ENCODE assay signal across 10 mouse cellular contexts in genomic region chr17:8389790-8390095, GRCm38 (mm10). TPM values are rescaled to one million over a fixed set of nuclear protein-coding genes. Genes with fewer than 3 reads are reported as not detected.
DNase-seq lines count a peak whose midpoint lies in the region; ATAC-seq and TF ChIP-seq lines count a peak whose summit lies in the region.
"Had no signal": no experiment of that assay in that cellular context is flagged by ENCODE, and none has a peak within 500 bp of the region (broad histone marks: within the 10 kb centered on the region; RNA-seq: fewer than 3 reads in every experiment).

No protein-coding gene starts in this region.

- 6% methylated on average over 10 of the region's 10 CpGs for WGBS in heart, postnatal 0 days
- WGBS in midbrain, embryonic 13.5 days: 7% methylated on average over 10 of the region's 10 CpGs
- WGBS in midbrain, embryonic 10.5 days: 4% methylated on average over 10 of the region's 10 CpGs
- WGBS in hindbrain, postnatal 0 days: 9% methylated on average over 10 of the region's 10 CpGs
- 6% methylated on average over 10 of the region's 10 CpGs for WGBS in stomach, embryonic 16.5 days

- H3K9ac ChIP-seq in heart, postnatal 0 days (replicated peaks; ENCODE audit: low read depth, low read length): no peak overlapping the region
- peak overlapping the region; percentile 51; the same call in 1 of the 2 replicates for H3K9ac ChIP-seq in midbrain, embryonic 13.5 days (replicated peaks)
- peak overlapping the region; percentile 40; the same call in 1 of the 2 replicates for H3K9ac ChIP-seq in hindbrain, postnatal 0 days (replicated peaks; ENCODE audit: low read length)
- H3K9ac ChIP-seq in stomach, embryonic 16.5 days (ENCODE audit: low read length): no peak overlapping the region

- no peak for ATAC-seq in heart, postnatal 0 days (ENCODE audit: insufficient read depth, low read depth)
- 0 out of 2 replicates have a peak, but pooled peaks have one; percentile 30 for ATAC-seq in midbrain, embryonic 13.5 days
- ATAC-seq in hindbrain, postnatal 0 days: peak; percentile 66; the same call in 1 of the 2 replicates
- no peak for ATAC-seq in stomach, embryonic 16.5 days (ENCODE audit: insufficient read depth, low FRiP score)

- no peak for DNase-seq in heart, postnatal 0 days (ENCODE audit: low spot score)
- DNase-seq in heart, postnatal 36 days: no peak
- DNase-seq in midbrain, embryonic 10.5 days (ENCODE audit: low spot score): no peak
- peak; percentile 55 for DNase-seq in hindbrain, postnatal 0 days (ENCODE audit: low spot score)
- no peak for DNase-seq in liver
- DNase-seq in left cerebral cortex, postnatal 36 days (ENCODE audit: low spot score in 2 of 2): no peak

- no peaks in the 10 kb centered on the region for H3K4me1 ChIP-seq in heart, postnatal 0 days (ENCODE audit: control insufficient read depth, insufficient read depth)
- peaks cover 14% of the 10 kb centered on the region; the same call in 1 of the 2 replicates for H3K4me1 ChIP-seq in midbrain, embryonic 13.5 days (replicated peaks)
- peaks cover 15% of the 10 kb centered on the region for H3K4me1 ChIP-seq in midbrain, embryonic 10.5 days
- H3K4me1 ChIP-seq in hindbrain, postnatal 0 days (ENCODE audit: insufficient read depth, low read length): no peaks in the 10 kb centered on the region
- no peaks in the 10 kb centered on the region for H3K4me1 ChIP-seq in stomach, embryonic 16.5 days (ENCODE audit: control insufficient read depth, insufficient read depth, low read length)

- no peaks in the 10 kb centered on the region for H3K9me3 ChIP-seq in heart, postnatal 0 days (replicated peaks; ENCODE audit: control insufficient read depth, low read length)
- H3K9me3 ChIP-seq in midbrain, embryonic 13.5 days: no peaks in the 10 kb centered on the region
- H3K9me3 ChIP-seq in midbrain, embryonic 10.5 days (replicated peaks): no peaks in the 10 kb centered on the region
- no peaks in the 10 kb centered on the region for H3K9me3 ChIP-seq in hindbrain, postnatal 0 days (ENCODE audit: low read length)
- no peaks in the 10 kb centered on the region for H3K9me3 ChIP-seq in stomach, embryonic 16.5 days (replicated peaks; ENCODE audit: control insufficient read depth, low read length)

- peaks cover 33% of the 10 kb centered on the region for H3K27me3 ChIP-seq in heart, postnatal 0 days (ENCODE audit: control insufficient read depth, insufficient read depth, low read length)
- H3K27me3 ChIP-seq in midbrain, embryonic 13.5 days: peaks cover 43% of the 10 kb centered on the region
- peaks cover 54% of the 10 kb centered on the region for H3K27me3 ChIP-seq in midbrain, embryonic 10.5 days (ENCODE audit: low read depth, poor library complexity, severe bottlenecking)
- 0 out of 2 replicates have a peak, but pooled peaks cover 11% of the 10 kb centered on the region for H3K27me3 ChIP-seq in hindbrain, postnatal 0 days (ENCODE audit: insufficient read depth, low read length)
- H3K27me3 ChIP-seq in stomach, embryonic 16.5 days (ENCODE audit: control insufficient read depth, insufficient read depth, low read length): peaks cover 25% of the 10 kb centered on the region

- peak overlapping the region; percentile 3; the same call in 1 of the 2 replicates for H3K4me3 ChIP-seq in heart, postnatal 0 days (ENCODE audit: low read depth, low read length)
- H3K4me3 ChIP-seq in midbrain, embryonic 13.5 days (replicated peaks): peak overlapping the region; percentile 31; the same call in 1 of the 2 replicates
- no peak overlapping the region for H3K4me3 ChIP-seq in midbrain, embryonic 10.5 days
- H3K4me3 ChIP-seq in hindbrain, postnatal 0 days (ENCODE audit: low read length): peak overlapping the region; percentile 36
- 0 out of 2 replicates have a peak overlapping the region, but pooled peaks have one; percentile 1 for H3K4me3 ChIP-seq in stomach, embryonic 16.5 days (replicated peaks; ENCODE audit: low read length)

- intact Hi-C loops in heart, postnatal 36 days (cut with DNase I): loop anchor here (2.0 kb wide), 1 partner anchor 71 kb away; no protein-coding TSS in a partner anchor
- intact Hi-C loops in left cerebral cortex, postnatal 36 days (cut with DNase I): loop anchor here (2.0 to 5.0 kb wide), 2 partner anchors 71 to 208 kb away; no protein-coding TSS in a partner anchor

- peak; percentile 30 for TF ChIP-seq CTCF in heart, postnatal 0 days (IDR thresholded peaks at IDR 0.05; ENCODE audit: low read depth)
- TF ChIP-seq CTCF in hindbrain, postnatal 0 days (IDR thresholded peaks at IDR 0.05; ENCODE audit: low read depth): no peak

- H3K27ac ChIP-seq in heart, postnatal 0 days (ENCODE audit: low read depth): no peak overlapping the region
- H3K27ac ChIP-seq in midbrain, embryonic 13.5 days: no peak overlapping the region
- H3K27ac ChIP-seq in midbrain, embryonic 10.5 days (replicated peaks): no peak overlapping the region
- 0 out of 2 replicates have a peak overlapping the region, but pooled peaks have one; percentile 9 for H3K27ac ChIP-seq in hindbrain, postnatal 0 days
- no peak overlapping the region for H3K27ac ChIP-seq in stomach, embryonic 16.5 days (ENCODE audit: low read length)

- no peaks in the 10 kb centered on the region for H3K36me3 ChIP-seq in heart, postnatal 0 days (replicated peaks; ENCODE audit: control insufficient read depth, insufficient read depth, low read length)
- H3K36me3 ChIP-seq in midbrain, embryonic 13.5 days: no peaks in the 10 kb centered on the region
- no peaks in the 10 kb centered on the region for H3K36me3 ChIP-seq in midbrain, embryonic 10.5 days
- H3K36me3 ChIP-seq in hindbrain, postnatal 0 days (ENCODE audit: insufficient read depth, low read length): no peaks in the 10 kb centered on the region
- no peaks in the 10 kb centered on the region for H3K36me3 ChIP-seq in stomach, embryonic 16.5 days (ENCODE audit: control insufficient read depth, insufficient read depth, low read length)

- no peak for TF ChIP-seq EP300 in heart, postnatal 0 days (IDR thresholded peaks at IDR 0.05; ENCODE audit: low read depth)

- peak overlapping the region; percentile 19 for H3K4me2 ChIP-seq in heart, postnatal 0 days (ENCODE audit: low read depth, low read length)
- H3K4me2 ChIP-seq in midbrain, embryonic 13.5 days (replicated peaks): peak overlapping the region; percentile 53
- H3K4me2 ChIP-seq in hindbrain, postnatal 0 days (ENCODE audit: low read depth, low read length): peak overlapping the region; percentile 63
- no peak overlapping the region for H3K4me2 ChIP-seq in stomach, embryonic 16.5 days (ENCODE audit: low read depth, low read length)

RNA-seq across cellular contexts. Expression of gene T2, which starts 34.0 kb away (rescaled TPM):
- total RNA-seq in heart, postnatal 0 days (2014; rRNA removed; ENCODE audit: low replicate concordance): 0.19 and 2.1 TPM in 2 replicates
- polyA plus RNA-seq in heart, postnatal 0 days (2015; fragmentation: Nextera tagmentation; extraction: Ambion mirVana): 3.7 and 4.0 TPM in 2 replicates
- total RNA-seq in heart, postnatal 36 days (2021): under 1 TPM; 0.30 to 0.75 TPM
- polyA plus RNA-seq in midbrain, embryonic 13.5 days (2015; fragmentation: Nextera tagmentation; extraction: Ambion mirVana): 0.46 and 0.66 TPM in 2 replicates
- 0.43 and 0.46 TPM in 2 replicates for polyA plus RNA-seq in midbrain, embryonic 10.5 days (2016; fragmentation: Nextera tagmentation; extraction: Ambion mirVana)
- total RNA-seq in hindbrain, postnatal 0 days (2014; rRNA removed): 0.10 and 0.11 TPM in 2 replicates
- polyA plus RNA-seq in hindbrain, postnatal 0 days (2015; fragmentation: Nextera tagmentation; extraction: Ambion mirVana): 0.55 and 0.69 TPM in 2 replicates
- 0.13 and 0.21 TPM in 2 replicates for polyA plus RNA-seq in stomach, embryonic 16.5 days (2015; fragmentation: Nextera tagmentation; extraction: Ambion mirVana)
- total RNA-seq in left cerebral cortex, postnatal 36 days (2021): under 1 TPM; 0.32 to 0.68 TPM
- polyA plus RNA-seq: liver, embryonic 16.5 days had no signal

RNA-seq across cellular contexts. Expression of gene T, which starts 44.5 kb away (rescaled TPM):
- not detected in 2 replicates for total RNA-seq in heart, postnatal 0 days (2014; rRNA removed; ENCODE audit: low replicate concordance)
- 0.12 and 0.15 TPM in 2 replicates for polyA plus RNA-seq in heart, postnatal 0 days (2015; fragmentation: Nextera tagmentation; extraction: Ambion mirVana)
- total RNA-seq in heart, postnatal 36 days (2021): not detected
- 0.43 and 0.72 TPM in 2 replicates for polyA plus RNA-seq in midbrain, embryonic 13.5 days (2015; fragmentation: Nextera tagmentation; extraction: Ambion mirVana)
- polyA plus RNA-seq in midbrain, embryonic 10.5 days (2016; fragmentation: Nextera tagmentation; extraction: Ambion mirVana): 0.58 and 1.0 TPM in 2 replicates
- total RNA-seq in hindbrain, postnatal 0 days (2014; rRNA removed): 0.52 TPM in 1 of 2 replicates, not detected in the other
- polyA plus RNA-seq in hindbrain, postnatal 0 days (2015; fragmentation: Nextera tagmentation; extraction: Ambion mirVana): 0.31 and 0.44 TPM in 2 replicates
- polyA plus RNA-seq in stomach, embryonic 16.5 days (2015; fragmentation: Nextera tagmentation; extraction: Ambion mirVana): 0.22 and 1.1 TPM in 2 replicates
- not detected for total RNA-seq in left cerebral cortex, postnatal 36 days (2021)
- polyA plus RNA-seq: gonadal fat pad, adult 2 months; liver, embryonic 16.5 days had no signal

RNA-seq across cellular contexts. Expression of gene Prr18, which starts 52.5 kb away (rescaled TPM):
- total RNA-seq in heart, postnatal 0 days (2014; rRNA removed; ENCODE audit: low replicate concordance): not detected in 2 replicates
- polyA plus RNA-seq in heart, postnatal 0 days (2015; fragmentation: Nextera tagmentation; extraction: Ambion mirVana): 0.10 TPM in 1 of 2 replicates, not detected in the other
- total RNA-seq in heart, postnatal 36 days (2021): under 1 TPM; 0.17 to 0.22 TPM
- polyA plus RNA-seq in midbrain, embryonic 13.5 days (2015; fragmentation: Nextera tagmentation; extraction: Ambion mirVana): 7.9 and 9.1 TPM in 2 replicates
- polyA plus RNA-seq in midbrain, embryonic 10.5 days (2016; fragmentation: Nextera tagmentation; extraction: Ambion mirVana): 0.73 and 0.86 TPM in 2 replicates
- total RNA-seq in hindbrain, postnatal 0 days (2014; rRNA removed): 40.9 and 41.2 TPM in 2 replicates
- polyA plus RNA-seq in hindbrain, postnatal 0 days (2015; fragmentation: Nextera tagmentation; extraction: Ambion mirVana): 17.6 and 18.0 TPM in 2 replicates
- polyA plus RNA-seq in stomach, embryonic 16.5 days (2015; fragmentation: Nextera tagmentation; extraction: Ambion mirVana): 0.15 and 0.31 TPM in 2 replicates
- 10 to 100 TPM; 14.4 to 23.3 TPM for total RNA-seq in left cerebral cortex, postnatal 36 days (2021)

Comparison
In these comparisons a context has a peak if more than half of its experiments do, and no peak if none do; other contexts are left out.
1. ATAC-seq: peak in midbrain, embryonic 13.5 days (single experiment) and hindbrain, postnatal 0 days (single experiment); none in heart, postnatal 0 days (single experiment) and stomach, embryonic 16.5 days (single experiment).
2. H3K9ac ChIP-seq: peak in midbrain, embryonic 13.5 days (single experiment) and hindbrain, postnatal 0 days (single experiment); none in heart, postnatal 0 days (single experiment) and stomach, embryonic 16.5 days (single experiment).